Mouse (Mus musculus) Patski (cell line): ENCODE measurements around the gene Sdk2. TPM values are rescaled to one million over a fixed set of nuclear protein-coding genes. Genes with fewer than 3 reads are reported as not detected.

ENCODE experiments used
- ATAC-seq: fragments of 100-300 bp; one replicate; pipeline ENCODE4 v1.8.0; 2021
- CTCF ChIA-PET: fragments of 350-600 bp; sonication (Branson Sonifier 250); formaldehyde crosslinking; loops from one replicate; lab custom pipeline; 2022; ENCODE audit warnings: inconsistent platforms; lab: Charles Lee
- POLR2A ChIA-PET: fragments of 350-600 bp; sonication (Branson Sonifier 250); formaldehyde crosslinking; loops from one replicate; lab custom pipeline; 2022; ENCODE audit warnings: antibody characterized with exemption, inconsistent platforms; lab: Charles Lee
- DNase-seq: peaks from one replicate; pipeline ENCODE4 v3.0.0-alpha.2; 2011; ENCODE audit warnings: low read depth, low spot score
- H3K27me3 ChIP-seq: fragments of 371-371 bp; one replicate; pipeline ENCODE4 v1.5.1; 2021
- CTCF ChIP-seq: fragments of 100-300 bp; IDR thresholded peaks from one replicate; pipeline ENCODE4 v1.5.1; 2021
- in situ Hi-C: fragments of 300-500 bp; cut with MboI; formaldehyde crosslinking; loops from 3 replicates; pipeline ENCODE4 v1.11.1; 2018; ENCODE audit warnings: low pct_unique_long_range_greater_than_20kb, mixed read lengths
- polyA plus RNA-seq: library from polyadenylated mRNA; unstranded; gene quantifications from one replicate; pipeline ENCODE4 v1.2.3, GENCODE M21; 2021

Gene Sdk2
- polyA plus RNA-seq, 1 experiment from 2014 or later = not detected

DNA sequence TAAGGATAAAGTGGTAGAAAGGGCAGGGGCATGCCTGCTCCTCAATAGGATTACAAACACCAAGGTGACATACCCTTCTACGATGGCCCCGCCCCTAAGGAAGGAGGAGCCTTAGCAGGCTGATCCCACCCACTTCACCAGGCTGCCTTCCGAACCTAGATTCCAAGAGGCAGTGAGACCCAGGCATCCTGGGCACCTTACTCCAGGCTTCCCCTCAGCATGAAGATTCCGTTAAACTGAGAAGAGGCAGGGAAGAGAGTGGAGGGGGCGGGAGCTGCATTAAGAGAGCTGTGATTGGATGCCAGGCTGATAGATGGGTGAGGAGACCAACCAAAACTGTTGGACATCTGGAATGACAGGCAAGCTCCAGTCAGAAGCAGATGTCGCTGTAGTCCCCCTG lies 76.4 kb downstream of the Sdk2 start:
- DNase-seq (no peak), ATAC-seq (no peak)
- ChIA-PET CTCF (no interaction called here), POLR2A (no interaction called here)
- peaks cover 16% of the 10 kb centered on the region for H3K27me3 ChIP-seq
- no peak for TF ChIP-seq CTCF
- in situ Hi-C loops = no loop called here

DNA sequence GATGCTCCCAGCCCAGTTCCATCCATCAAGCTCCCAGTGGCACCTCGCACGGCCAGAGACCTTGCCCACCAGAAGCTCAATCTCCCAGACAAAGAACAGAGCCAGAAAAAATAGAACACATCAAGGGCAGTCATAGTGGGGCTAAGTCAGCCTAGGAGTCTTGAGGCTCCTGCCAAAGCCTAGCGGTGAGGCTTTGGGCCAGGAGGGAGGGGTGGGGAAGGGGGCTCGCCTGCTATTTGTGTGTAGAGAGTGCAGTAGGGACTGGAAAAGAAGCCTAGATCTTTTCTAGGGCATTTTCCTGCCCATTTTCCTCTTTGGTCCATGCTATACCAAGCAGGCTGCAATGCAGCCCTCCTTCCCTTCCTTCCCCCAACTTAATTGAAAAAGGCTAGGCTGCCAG lies 76.8 kb downstream of the Sdk2 start:
- in situ Hi-C loops = no loop called here
- CTCF ChIA-PET = no interaction called here
- DNase-seq (no peak), ATAC-seq (no peak)
- H3K27me3 ChIP-seq = peaks cover 16% of the 10 kb centered on the region
- no peak for TF ChIP-seq CTCF
- POLR2A ChIA-PET = no interaction called here

DNA sequence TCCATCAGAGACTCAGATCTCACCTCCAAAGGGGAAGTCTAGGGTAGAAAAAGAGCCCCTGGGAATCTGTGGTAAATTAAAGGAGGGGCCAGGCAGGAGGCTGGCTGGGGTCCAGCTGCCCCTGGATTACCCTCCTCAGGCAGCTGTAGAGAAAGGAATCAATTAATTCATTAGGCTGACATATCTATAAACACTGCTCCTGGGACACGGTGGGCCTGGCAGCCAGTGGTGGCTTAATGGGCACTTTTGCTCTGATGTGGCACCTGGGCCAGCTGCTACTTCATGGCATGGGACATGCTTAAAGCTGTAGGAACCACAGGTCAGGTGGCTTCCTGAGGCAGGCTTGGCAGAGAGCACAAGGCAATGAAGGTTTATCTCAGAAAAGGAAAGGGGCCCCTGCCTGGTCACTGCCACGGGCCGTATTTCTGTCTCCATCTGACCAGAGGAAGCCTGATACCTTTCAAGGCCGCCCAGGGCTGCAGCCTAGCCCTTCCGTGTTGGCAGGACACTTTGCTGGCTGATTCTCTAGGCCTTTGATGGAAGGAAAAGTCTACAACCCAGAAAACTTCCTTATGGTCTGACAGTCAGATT lies 80.9 kb downstream of the Sdk2 start:
- no peak for ATAC-seq
- ChIA-PET POLR2A (no interaction called here), CTCF (no interaction called here)
- in situ Hi-C loops = no loop called here
- no peak for DNase-seq
- TF ChIP-seq CTCF = no peak
- peaks cover 5% of the 10 kb centered on the region for H3K27me3 ChIP-seq

DNA sequence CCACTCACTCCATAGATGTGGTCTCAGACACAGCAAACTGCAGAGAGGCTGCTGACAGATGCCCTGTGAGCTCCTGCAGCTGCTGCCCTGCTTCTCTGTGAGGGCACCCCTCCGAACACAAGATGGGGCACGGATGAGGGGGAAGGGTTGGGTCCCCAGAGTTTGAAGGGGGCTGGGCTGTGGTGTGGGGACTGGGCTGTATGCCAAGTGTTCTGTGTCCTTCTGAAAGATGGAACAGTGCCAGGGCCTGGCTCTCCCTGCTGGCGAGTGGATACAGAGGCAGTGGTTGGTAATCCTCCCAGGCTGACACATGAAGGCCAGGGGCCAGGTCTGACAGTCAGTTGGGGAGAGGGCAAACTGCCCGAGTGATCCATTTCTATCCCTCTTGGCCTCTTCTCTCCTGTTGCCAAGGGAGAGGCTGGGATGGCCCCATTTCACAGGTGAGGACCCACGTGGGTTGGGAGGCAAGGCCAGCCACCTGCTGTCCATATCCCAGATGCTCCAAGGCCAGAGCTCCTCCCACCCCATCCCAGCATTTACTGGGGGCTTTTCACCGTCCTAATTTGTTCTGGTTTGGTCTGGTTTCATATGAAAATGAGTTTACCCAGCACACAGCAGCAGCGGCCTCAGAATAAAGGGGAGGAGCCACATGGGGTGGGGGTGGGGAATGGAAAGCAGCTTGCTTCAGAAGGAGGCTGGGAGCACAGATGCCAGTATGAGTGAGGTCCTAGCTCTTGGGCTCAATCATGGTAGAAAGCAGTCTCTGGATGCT lies 84.9 kb downstream of the Sdk2 start:
- no peak for DNase-seq

DNA sequence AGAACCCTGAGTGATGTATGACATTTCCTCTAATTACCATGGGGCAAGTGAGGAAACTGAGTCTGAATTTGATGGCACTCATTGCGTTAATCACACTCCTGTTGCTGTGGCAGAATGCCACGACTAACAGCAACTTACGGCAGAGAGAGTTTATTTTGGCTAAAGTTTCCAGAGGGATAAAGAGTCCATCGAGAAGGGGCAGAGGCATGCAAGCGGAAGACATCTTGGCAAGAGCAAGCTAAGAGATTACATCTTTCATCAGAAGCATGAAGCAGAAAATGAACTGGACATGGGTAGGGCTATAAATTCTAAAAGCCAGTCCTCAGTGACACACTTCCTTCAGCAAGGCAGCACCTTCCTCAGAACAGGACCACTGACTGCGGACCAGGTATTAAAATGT lies 85.8 kb downstream of the Sdk2 start:
- ATAC-seq (no peak), DNase-seq (no peak)
- ChIA-PET CTCF (no interaction called here), POLR2A (no interaction called here)
- no peak for TF ChIP-seq CTCF
- in situ Hi-C loops = no loop called here
- H3K27me3 ChIP-seq = peaks cover 4% of the 10 kb centered on the region

More for the DNA sequence above, 84.9 kb downstream of the Sdk2 start:
- peaks cover 5% of the 10 kb centered on the region for H3K27me3 ChIP-seq
- CTCF ChIA-PET = interaction anchor here (0.8 kb wide), 1 partner anchor 14 kb away, joined by 3 read pairs; no protein-coding TSS in a partner anchor
- ATAC-seq = no peak
- no peak for TF ChIP-seq CTCF
- POLR2A ChIA-PET = no interaction called here
- in situ Hi-C loops = no loop called here

DNA sequence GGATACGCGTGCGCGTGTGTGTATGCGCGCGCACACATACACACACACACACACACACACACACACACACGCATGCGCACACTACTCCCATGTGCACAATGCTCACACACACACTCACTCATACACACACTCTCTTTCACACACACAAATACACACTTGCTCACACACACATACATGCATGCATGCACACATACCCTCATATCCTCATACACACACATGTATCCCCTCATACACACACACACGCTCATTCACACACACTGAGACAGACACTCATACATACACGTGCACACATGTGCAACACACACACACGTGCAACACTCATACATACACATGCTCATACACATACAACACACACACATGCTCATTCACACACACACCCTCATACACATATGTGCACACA lies 88.5 kb downstream of the Sdk2 start:
- ChIA-PET CTCF (no interaction called here), POLR2A (no interaction called here)
- no peak for ATAC-seq
- DNase-seq = no peak
- in situ Hi-C loops = no loop called here
- no peaks in the 10 kb centered on the region for H3K27me3 ChIP-seq
- TF ChIP-seq CTCF = no peak

DNA sequence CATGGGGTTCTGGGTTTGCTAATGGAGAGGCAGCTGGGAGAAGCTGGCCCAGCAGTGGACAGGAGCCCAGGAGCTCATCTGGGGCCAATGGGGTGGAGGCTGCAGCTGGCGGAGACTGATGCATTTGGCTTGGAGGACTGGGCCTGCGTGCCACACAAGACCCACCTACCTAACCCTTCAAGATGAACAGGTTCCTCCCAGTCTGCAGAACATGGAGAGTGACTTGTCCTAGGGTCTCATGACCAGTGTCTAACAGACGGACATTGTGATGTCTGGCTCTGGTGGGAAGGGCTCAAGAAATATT lies 91.2 kb downstream of the Sdk2 start:
- H3K27me3 ChIP-seq = no peaks in the 10 kb centered on the region
- ChIA-PET POLR2A (no interaction called here), CTCF (no interaction called here)
- ATAC-seq (no peak), DNase-seq (no peak)
- in situ Hi-C loops = no loop called here
- no peak for TF ChIP-seq CTCF

DNA sequence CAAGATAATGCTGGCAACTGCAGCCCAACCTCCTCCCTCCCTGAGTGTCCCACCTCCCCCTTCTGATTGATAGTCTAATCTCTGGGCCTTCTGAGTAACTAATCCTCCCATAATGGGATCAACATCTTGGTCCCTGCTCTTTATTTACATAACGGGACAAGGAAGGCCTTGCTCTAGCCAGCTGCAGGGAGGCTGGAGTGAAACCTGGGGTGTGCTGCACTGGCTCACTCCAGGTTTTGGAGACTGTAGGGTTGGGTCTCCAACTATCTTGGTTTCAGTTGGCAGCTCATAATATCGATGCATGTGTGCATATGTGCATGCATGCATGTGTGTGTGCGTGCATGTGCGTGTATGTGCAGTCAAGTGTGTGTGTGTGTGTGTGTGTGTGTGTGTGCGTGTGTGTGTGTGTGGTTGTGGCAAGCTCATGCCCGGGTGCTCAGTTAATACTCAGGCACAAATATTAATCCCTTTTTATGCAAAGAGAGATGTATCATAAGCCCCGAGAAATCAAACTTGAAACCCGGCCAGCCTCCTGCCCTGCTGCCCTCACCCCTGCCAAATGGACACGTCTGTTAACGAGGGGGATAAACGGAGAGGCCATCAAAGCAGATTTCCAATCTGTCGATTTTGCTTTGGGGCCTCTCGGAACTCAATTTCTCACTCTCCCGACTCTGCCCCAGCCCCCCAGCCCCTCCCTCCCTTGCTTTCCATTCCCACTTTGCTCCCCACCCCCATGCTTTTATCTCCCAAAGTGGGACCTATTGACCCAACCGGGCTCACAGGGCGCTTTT lies 91.8 kb downstream of the Sdk2 start:
- DNase-seq (no peak), ATAC-seq (no peak)
- in situ Hi-C loops = no loop called here
- ChIA-PET CTCF (no interaction called here), POLR2A (no interaction called here)
- H3K27me3 ChIP-seq = no peaks in the 10 kb centered on the region
- no peak for TF ChIP-seq CTCF

DNA sequence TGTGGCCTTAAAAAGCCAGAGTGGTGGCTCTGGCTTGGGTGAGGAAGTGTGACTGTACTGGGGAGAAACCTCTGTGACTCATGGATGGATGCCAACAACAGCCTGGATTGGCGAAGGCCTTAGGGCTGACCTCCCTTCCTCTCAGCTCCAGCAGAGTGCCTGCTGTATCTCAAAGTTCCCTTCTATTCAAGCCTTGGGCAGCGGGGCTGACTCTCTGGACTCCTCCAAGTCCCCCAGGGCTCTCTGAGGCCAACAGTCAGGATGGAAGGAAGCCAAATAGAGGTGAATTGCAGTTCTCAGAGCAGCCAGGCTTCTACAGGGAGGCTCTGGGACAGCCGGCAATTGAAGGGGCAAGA lies 94.4 kb downstream of the Sdk2 start:
- no peaks in the 10 kb centered on the region for H3K27me3 ChIP-seq
- CTCF ChIA-PET = no interaction called here
- DNase-seq (no peak), ATAC-seq (no peak)
- TF ChIP-seq CTCF = no peak
- POLR2A ChIA-PET = no interaction called here
- in situ Hi-C loops = no loop called here

DNA sequence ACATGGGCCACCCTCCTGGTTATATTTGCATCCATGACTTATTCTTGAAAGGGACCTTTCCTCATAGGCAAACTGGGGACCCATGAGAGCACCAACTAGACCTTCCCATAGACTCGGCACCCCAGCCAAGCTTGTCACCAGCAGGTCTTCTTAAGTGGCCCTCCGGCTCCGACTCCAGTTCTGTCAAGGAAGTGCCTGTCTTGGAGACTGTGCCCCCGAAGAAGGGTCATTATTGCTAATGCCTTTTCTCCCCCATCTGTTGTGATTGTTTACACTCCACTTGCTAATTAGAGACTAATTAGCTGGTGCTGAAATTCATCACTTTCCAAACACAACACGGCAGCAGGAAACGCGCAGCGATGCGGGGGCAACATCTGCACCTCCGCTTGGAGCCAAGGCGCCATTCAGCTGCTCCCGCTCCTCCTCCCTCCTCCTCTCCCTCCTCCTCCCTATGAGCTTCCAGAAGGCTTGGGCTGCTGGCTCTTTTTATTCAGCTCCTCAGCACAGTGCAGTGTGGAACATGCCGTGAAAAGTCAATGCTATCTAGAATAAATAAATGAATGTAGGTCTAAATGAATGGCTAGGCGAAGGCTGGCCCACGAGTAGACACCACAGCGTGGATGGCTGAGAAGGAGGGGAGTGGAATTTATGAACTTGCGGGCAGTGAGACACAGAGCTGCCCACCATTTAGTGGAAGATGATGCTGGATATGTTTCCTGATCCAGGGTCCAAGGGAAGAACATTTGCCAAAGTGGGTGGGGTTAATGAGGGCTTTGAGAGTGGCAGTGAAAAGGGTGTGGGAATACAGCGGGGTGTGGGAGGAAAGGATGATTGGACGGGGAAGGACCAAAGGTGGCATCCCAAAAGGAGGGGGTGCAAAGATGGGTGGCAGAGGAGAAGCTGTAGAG lies 95.0 kb downstream of the Sdk2 start:
- in situ Hi-C loops = no loop called here
- CTCF ChIA-PET = no interaction called here
- POLR2A ChIA-PET = no interaction called here
- DNase-seq (no peak), ATAC-seq (no peak)
- H3K27me3 ChIP-seq = no peaks in the 10 kb centered on the region
- no peak for TF ChIP-seq CTCF
